Mouse (Mus musculus) c-Kit-positive CD71-negative TER-119-negative erythroid progenitor cells, embryonic 14.5 days (primary cell): Measurements from ENCODE around the gene Atp1b2.
"Not testable (repeated sequence)": the region's sequence is repeated elsewhere in the genome, so short reads cannot be mapped to it uniquely, and the experiment has no call there.

ENCODE experiments used
- DNase-seq: peaks from one replicate; pipeline ENCODE4 v3.0.0-alpha.2; 2013; ENCODE audit warnings: low read depth

Gene Atp1b2

GRCm38 (mm10) chr11:69605726-69606490 lies at the start of gene Atp1b2:
TSS of gene Atp1b2 (minus strand) at chr11:69605942.
- peak; percentile 76 for DNase-seq

- no peak for DNase-seq
Observed at GRCm38 (mm10) chr11:69654760-69655159, 49.0 kb upstream of the Atp1b2 start.

- DNase-seq = no peak
Observed at GRCm38 (mm10) chr11:69653399-69653798, 47.7 kb upstream of the Atp1b2 start.

- DNase-seq = no peak
Observed at GRCm38 (mm10) chr11:69645860-69646259, 40.1 kb upstream of the Atp1b2 start.

GRCm38 (mm10) chr11:69635471-69635870 lies 29.7 kb upstream of the Atp1b2 start:
- DNase-seq = no peak

- no peak for DNase-seq
Observed at GRCm38 (mm10) chr11:69633128-69633866, 27.6 kb upstream of the Atp1b2 start.

- DNase-seq = peak; percentile 100
Observed at GRCm38 (mm10) chr11:69632284-69633089, 26.7 kb upstream of the Atp1b2 start, which contains the start of gene Fxr2. TSS of gene Fxr2 (plus strand) at chr11:69632990.

GRCm38 (mm10) chr11:69629802-69630201 lies 24.1 kb upstream of the Atp1b2 start:
- no peak for DNase-seq

- peak; percentile 86 for DNase-seq
Observed at GRCm38 (mm10) chr11:69628286-69628685, 22.5 kb upstream of the Atp1b2 start.

GRCm38 (mm10) chr11:69624339-69624738 lies 18.6 kb upstream of the Atp1b2 start:
- not testable (repeated sequence) for DNase-seq

- no peak for DNase-seq
Observed at GRCm38 (mm10) chr11:69623006-69623405, 17.3 kb upstream of the Atp1b2 start.

- no peak for DNase-seq
Observed at GRCm38 (mm10) chr11:69622406-69622805, 16.7 kb upstream of the Atp1b2 start.

- no peak for DNase-seq
Observed at GRCm38 (mm10) chr11:69621571-69622268, 16.0 kb upstream of the Atp1b2 start, which contains the start of gene Sat2. TSS of gene Sat2 (plus strand) at chr11:69622024.

- no peak for DNase-seq
Observed at GRCm38 (mm10) chr11:69620394-69621081, 14.8 kb upstream of the Atp1b2 start.

- DNase-seq = no peak
Observed at GRCm38 (mm10) chr11:69617805-69618204, 12.1 kb upstream of the Atp1b2 start, which contains the start of gene Shbg. TSS of gene Shbg (minus strand) at chr11:69617905.

GRCm38 (mm10) chr11:69616781-69617180 lies 11.0 kb upstream of the Atp1b2 start:
- no peak for DNase-seq

- not testable (repeated sequence) for DNase-seq
Observed at GRCm38 (mm10) chr11:69614257-69614588, 8.5 kb upstream of the Atp1b2 start.

- no peak for DNase-seq
Observed at GRCm38 (mm10) chr11:69613553-69614256, 8.0 kb upstream of the Atp1b2 start.

- no peak for DNase-seq
Observed at GRCm38 (mm10) chr11:69610899-69611298, 5.2 kb upstream of the Atp1b2 start.

- no peak for DNase-seq
Observed at GRCm38 (mm10) chr11:69609416-69609815, 3.7 kb upstream of the Atp1b2 start.
